Mouse (Mus musculus): ENCODE results near the gene Zfp69.

- TF ChIP-seq CTCF (IDR thresholded peaks at IDR 0.05; ENCODE audit: extremely low read depth, insufficient read depth, insufficient read length, insufficient replicate concordance) (no peak), POLR2A (IDR thresholded peaks at IDR 0.05; ENCODE audit: low read depth, low read length) (peak; percentile 95)
Observed at GRCm38 (mm10) chr4:120951428-120951973, at the start of gene Zfp69.

Measured in spleen, adult 2 months (tissue).